Mouse (Mus musculus): ENCODE results near the gene Brsk1.
A peak's percentile ranks its signal among the peaks of the same experiment; 100 is the strongest.

Gene Brsk1

DNA sequence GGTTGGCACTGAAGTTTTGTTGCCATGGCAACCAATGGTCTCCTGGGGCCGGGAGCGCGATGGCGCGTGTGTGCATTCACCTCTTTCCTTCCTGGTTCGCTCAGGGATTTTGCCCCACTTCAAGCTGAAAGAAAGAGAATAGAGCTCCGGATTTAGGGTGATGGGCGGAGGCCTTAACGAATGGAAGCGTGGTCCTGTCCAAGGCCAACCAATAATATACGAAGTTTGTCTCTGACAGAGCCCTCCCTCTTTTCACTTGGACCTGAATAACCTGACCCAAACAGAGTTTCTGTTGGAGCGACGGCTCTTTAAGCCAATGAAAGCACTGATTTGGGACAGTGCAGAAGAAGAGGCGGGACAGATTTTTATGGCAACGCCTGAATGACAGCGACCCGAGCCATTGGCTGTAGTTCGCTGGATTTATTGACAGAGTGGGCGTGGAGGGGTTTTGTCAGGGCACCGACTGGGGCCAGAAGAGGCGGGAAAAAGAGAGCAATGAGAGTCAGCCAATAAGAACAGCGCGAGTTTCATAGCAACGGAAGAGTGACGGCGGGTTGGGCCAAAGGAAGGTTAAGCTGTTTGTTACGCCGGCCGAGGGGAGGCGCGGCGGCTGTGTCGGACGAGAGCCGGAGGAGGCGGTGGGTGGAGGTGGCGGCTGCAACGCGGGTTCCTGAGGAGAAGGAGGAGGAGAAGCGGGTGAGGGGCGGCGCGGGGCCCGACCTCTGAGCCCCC is 49.3 kb downstream of the Brsk1 start, which contains the start of gene Kmt5c:
Kmt5c (plus strand) TSS at position 572 of the 732 bp plus-strand sequence.
- DNase-seq (ENCODE audit: low spot score in 2 of 2) = peak; percentile 99

GRCm38 (mm10) chr7:4740309-4740727 is 49.9 kb downstream of the Brsk1 start:
- DNase-seq (ENCODE audit: low spot score in 2 of 2) = no peak

DNA sequence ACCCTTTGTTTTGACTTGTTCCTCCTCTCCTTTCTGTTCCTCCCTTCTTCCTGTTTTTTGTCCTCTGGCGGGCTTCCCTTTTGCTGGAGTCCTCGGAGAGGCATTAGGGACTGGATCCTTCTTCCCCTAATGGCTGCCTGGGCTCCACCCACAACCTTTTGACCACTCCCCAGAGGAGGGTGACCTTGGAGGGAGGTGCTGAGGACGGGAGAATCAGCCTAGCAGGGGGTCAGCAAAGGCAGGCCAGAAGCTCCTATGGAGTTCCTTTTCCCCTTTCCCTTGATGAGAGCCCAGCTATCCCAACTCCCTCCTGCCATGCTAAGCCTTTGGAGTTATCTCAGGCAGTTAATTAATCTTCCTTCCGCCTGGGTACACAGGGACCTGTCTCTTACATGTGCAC is 50.7 kb downstream of the Brsk1 start:
- peak; percentile 62 to 71 for DNase-seq (ENCODE audit: low spot score in 2 of 2)

DNA sequence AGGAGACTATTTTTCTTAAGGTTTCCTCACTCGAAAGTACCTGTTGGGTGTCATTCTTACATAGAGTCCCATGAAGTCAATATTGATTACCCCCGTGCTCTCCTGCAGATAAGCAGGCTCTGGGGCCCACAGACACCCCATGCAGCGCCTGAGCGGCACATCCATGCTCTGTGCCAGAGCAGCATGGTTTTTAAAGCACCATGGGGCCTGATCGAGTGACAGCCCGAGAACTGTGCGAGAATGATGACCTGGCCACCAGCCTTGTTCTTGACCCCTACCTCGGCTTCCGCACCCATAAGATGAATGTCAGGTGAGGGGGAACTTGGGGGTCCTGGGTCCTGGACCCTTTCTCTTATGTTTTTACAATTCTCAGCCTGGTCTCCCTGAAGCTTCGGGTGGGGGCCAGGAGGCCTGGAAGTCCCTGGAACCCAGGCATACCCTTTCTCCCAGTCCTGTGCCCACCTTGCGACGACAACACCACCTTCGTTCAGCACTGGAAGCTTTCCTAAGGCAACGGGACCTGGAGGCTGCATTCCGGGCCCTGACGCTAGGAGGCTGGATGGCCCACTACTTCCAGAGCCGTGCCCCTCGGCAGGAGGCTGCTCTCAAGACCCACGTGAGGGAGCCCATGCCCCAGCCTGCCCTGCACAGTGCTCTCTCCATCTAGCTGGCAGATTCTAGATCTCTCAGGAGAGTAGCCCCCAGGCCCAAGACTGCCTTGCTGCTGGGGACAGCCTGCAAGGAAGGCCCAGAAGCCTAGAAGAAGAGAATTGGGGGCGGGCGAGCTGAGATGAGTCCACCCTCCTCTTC is 51.5 kb downstream of the Brsk1 start:
- no peak for DNase-seq (ENCODE audit: low spot score in 2 of 2)

DNA sequence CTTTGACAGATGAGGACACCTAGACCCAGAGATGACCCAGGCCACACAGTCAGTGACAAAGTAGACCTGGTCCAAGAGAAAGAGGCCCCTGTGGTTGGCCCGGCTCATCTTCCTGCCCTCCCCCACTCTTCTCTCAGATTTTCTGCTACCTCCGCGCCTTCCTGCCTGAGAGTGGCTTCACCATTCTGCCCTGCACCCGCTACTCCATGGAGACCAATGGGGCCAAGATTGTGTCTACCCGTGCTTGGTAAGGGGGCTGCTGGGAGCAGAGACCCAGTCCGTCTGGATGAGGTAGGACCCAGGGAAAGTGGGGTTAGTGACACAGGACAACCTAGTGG is 52.0 kb downstream of the Brsk1 start:
- no peak for DNase-seq (ENCODE audit: low spot score in 2 of 2)

- no peak for DNase-seq (ENCODE audit: low spot score in 2 of 2)
These were observed 53.0 kb downstream of the Brsk1 start for GRCm38 (mm10) chr7:4743354-4743753.

GRCm38 (mm10) chr7:4744886-4745285 is 54.5 kb downstream of the Brsk1 start:
- DNase-seq (ENCODE audit: low spot score in 2 of 2) = no peak

GRCm38 (mm10) chr7:4746326-4746980 is 56.0 kb downstream of the Brsk1 start:
- DNase-seq (ENCODE audit: low spot score in 2 of 2) = no peak

DNA sequence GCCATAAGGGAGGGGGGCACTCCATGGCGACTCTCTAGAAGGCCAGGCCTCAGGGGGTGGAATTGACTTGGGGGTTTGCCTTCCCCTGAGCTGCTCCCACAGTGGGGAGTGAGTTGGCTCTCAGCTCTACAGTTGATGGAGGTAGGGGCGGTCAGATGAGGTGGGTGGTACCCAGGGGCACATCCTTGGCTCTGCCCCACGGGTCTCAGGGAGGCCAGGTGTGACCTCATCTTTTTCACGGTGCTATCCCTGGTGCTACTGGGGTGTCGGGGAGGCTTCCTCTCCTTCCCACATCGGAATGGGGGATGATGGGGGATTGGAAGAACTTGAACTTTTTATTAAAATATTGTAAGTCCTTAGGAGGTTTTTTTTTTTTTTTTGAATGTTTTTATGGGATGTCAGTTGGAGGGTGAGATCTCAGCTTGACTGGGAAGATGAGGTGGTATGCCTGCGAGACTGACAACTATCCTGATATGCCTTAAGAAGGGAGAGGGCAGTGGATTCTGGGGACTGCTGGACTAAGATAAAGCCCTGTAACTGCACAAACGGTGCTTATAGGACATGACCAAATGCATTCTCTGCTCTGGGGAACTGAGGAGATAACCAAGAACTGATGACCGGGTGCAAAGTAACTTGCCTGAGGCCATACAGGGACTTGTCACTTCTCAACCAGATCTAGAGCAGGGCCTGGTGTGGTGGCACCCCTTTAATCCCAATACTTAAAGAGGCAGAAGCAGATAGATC is 56.9 kb downstream of the Brsk1 start:
- DNase-seq (ENCODE audit: low spot score in 2 of 2) = peak in 1 of 2 experiments; percentile 16

- DNase-seq (ENCODE audit: low spot score in 2 of 2) = no peak
These were observed 57.9 kb downstream of the Brsk1 start for GRCm38 (mm10) chr7:4748321-4748720.

GRCm38 (mm10) chr7:4749169-4749568 is 58.8 kb downstream of the Brsk1 start:
- DNase-seq (ENCODE audit: low spot score in 2 of 2) = no peak

GRCm38 (mm10) chr7:4751971-4752820 is 61.8 kb downstream of the Brsk1 start:
- DNase-seq (ENCODE audit: low spot score in 2 of 2) = peak in 1 of 2 experiments; percentile 18

- peak; percentile 75 to 83 for DNase-seq (ENCODE audit: low spot score in 2 of 2)
These were observed 62.6 kb downstream of the Brsk1 start, which contains the start of gene Cox6b2 for GRCm38 (mm10) chr7:4752821-4753570. Cox6b2 (minus strand) TSS chr7:4753094.

- no peak for DNase-seq (ENCODE audit: low spot score in 2 of 2)
These were observed 69.3 kb downstream of the Brsk1 start for GRCm38 (mm10) chr7:4759670-4760069.

DNA sequence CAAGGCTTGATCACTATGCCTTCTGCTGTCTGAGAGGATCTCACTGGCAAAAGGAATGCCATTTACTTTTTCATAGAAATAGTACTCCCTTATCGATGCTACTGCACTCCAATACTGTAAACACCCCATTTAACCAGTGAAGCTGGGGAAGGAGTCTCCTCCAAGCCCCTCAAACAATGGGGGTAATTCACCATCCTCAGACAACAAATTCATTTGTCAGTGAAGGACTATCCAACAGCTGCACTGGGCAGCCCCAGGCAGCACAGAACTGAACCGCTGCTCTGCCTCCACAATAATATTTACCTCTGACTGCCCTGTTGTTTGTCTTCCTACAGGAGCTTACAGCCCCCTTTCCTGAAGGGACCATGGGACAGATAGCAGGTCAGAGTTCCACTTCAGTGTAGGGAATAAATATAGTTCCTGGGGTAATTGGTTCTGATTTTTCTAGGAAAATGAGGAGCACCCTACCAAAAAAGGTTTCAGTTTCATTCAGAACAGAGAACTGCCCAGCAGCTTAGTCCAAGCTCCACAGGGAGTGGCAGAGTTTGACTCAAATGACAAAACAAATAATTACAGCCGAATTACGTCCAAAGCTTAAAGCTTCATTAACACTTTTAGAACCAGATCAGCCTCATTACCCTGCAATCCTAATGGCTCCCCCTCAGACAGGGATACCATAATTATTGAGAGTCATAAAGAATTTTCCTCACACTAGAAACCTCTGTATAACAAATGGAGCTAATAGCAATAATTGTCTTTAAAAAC is 74.7 kb downstream of the Brsk1 start:
- DNase-seq (ENCODE audit: low spot score in 2 of 2) = no peak

Data from spleen, postnatal 36 days (tissue).